Mouse (Mus musculus) stomach, postnatal 0 days (tissue): ENCODE measurements around the gene Por. TPM values are rescaled to one million over a fixed set of nuclear protein-coding genes. Genes with fewer than 3 reads are reported as not detected.

Experiments used
- ATAC-seq: fragments of 200-750 bp; cut with Nextera tagmentation; 2 replicates; pipeline ENCODE4 v1.8.0; 2017; ENCODE audit not compliant: low FRiP score, low TSS enrichment
- DNase-seq: peaks from one replicate; pipeline ENCODE4 v3.0.0-alpha.2; 2016; ENCODE audit warnings: low spot score
- H3K27ac ChIP-seq: fragments of 300-500 bp; sonication (generic); replicated peaks from 2 replicates; pipeline ENCODE4 v1.5.1; 2014; ENCODE audit warnings: mild to moderate bottlenecking, control low read depth
- H3K27me3 ChIP-seq: fragments of 300-500 bp; sonication (generic); 2 replicates; pipeline ENCODE4 v1.6.1; 2014; ENCODE audit warnings: low read length; ENCODE audit not compliant: control insufficient read depth, insufficient read depth
- H3K36me3 ChIP-seq: fragments of 300-500 bp; sonication (generic); 2 replicates; pipeline ENCODE4 v1.6.1; 2014; ENCODE audit warnings: low read length, mixed read lengths; ENCODE audit not compliant: control insufficient read depth, insufficient read depth
- H3K4me1 ChIP-seq: fragments of 300-500 bp; sonication (generic); replicated peaks from 2 replicates; pipeline ENCODE4 v1.6.1; 2014; ENCODE audit warnings: antibody characterized with exemption; ENCODE audit not compliant: control insufficient read depth, insufficient read depth
- H3K4me2 ChIP-seq: fragments of 300-500 bp; sonication (generic); replicated peaks from 2 replicates; pipeline ENCODE4 v1.6.1; 2014; ENCODE audit warnings: low read depth, mild to moderate bottlenecking, control low read depth, moderate library complexity
- H3K4me3 ChIP-seq: fragments of 300-500 bp; sonication (generic); 2 replicates; pipeline ENCODE4 v1.5.1; 2014; ENCODE audit warnings: low read depth, low read length, control low read depth
- H3K9ac ChIP-seq: fragments of 300-500 bp; sonication (generic); 2 replicates; pipeline ENCODE4 v1.6.1; 2014; ENCODE audit warnings: mild to moderate bottlenecking, low read length, control low read depth, mixed read lengths
- H3K9me3 ChIP-seq: fragments of 300-500 bp; sonication (generic); 2 replicates; pipeline ENCODE4 v1.6.1; 2016; ENCODE audit warnings: low read length; ENCODE audit not compliant: control insufficient read depth
- CTCF ChIP-seq: IDR thresholded peaks from 2 replicates; pipeline ENCODE4 v1.5.1; 2016; ENCODE audit warnings: antibody characterized with exemption, low read depth, mild to moderate bottlenecking, moderate library complexity
- EP300 ChIP-seq: optimal IDR thresholded peaks from 2 replicates; pipeline ENCODE3; 2016; ENCODE audit warnings: antibody characterized with exemption
- WGBS: fragments of 180-500 bp; shearing (Covaris S2); extraction: QIAGEN DNeasy Blood & Tissue Kit; methylation state at CpG from one replicate; pipeline ENCODE4 v1.1.7; 2014; 5-methylcytosine and 5-hydroxymethylcytosine counted together
- polyA plus RNA-seq: library from polyadenylated mRNA; unstranded; fragments of >200 nt; fragmentation: Nextera tagmentation; extraction: Ambion mirVana; gene quantifications from 2 replicates; pipeline ENCODE4 v1.2.1, GENCODE M21; 2015

Gene Por
- polyA plus RNA-seq, 1 experiment from 2014 or later: 177 TPM

GRCm38 (mm10) chr5:135730278-135730677 is 60.4 kb downstream of the Por start:
- DNase-seq: no peak
- 94% methylated on average over 10 of the region's 10 CpGs for WGBS
- H3K36me3 ChIP-seq: peaks cover 53% of the 10 kb centered on the region
- no peaks in the 10 kb centered on the region for H3K27me3 ChIP-seq
- no peak overlapping the region for H3K4me3 ChIP-seq
- H3K27ac ChIP-seq: no peak overlapping the region
- TF ChIP-seq EP300 (no peak), CTCF (no peak)
- H3K4me1 ChIP-seq: peaks cover 4% of the 10 kb centered on the region; the same call in 1 of the 2 replicates
- no peak overlapping the region for H3K9ac ChIP-seq
- no peak overlapping the region for H3K4me2 ChIP-seq
- ATAC-seq: no peak
- no peaks in the 10 kb centered on the region for H3K9me3 ChIP-seq

GRCm38 (mm10) chr5:135730916-135731315 is 61.1 kb downstream of the Por start:
- Histone ChIP-seq H3K9ac (no peak overlapping the region), H3K4me2 (no peak overlapping the region), H3K4me1 (0 out of 2 replicates have a peak, but pooled peaks cover 3% of the 10 kb centered on the region), H3K9me3 (no peaks in the 10 kb centered on the region), H3K27me3 (no peaks in the 10 kb centered on the region), H3K4me3 (no peak overlapping the region), H3K36me3 (peaks cover 57% of the 10 kb centered on the region), H3K27ac (no peak overlapping the region)
- TF ChIP-seq CTCF (no peak), EP300 (no peak)
- ATAC-seq (no peak), DNase-seq (no peak)
- WGBS: 88% methylated on average over 10 of the region's 10 CpGs

GRCm38 (mm10) chr5:135731322-135731721 is 61.5 kb downstream of the Por start:
- Histone ChIP-seq H3K9ac (no peak overlapping the region), H3K27ac (no peak overlapping the region), H3K36me3 (peaks cover 57% of the 10 kb centered on the region), H3K9me3 (no peaks in the 10 kb centered on the region), H3K4me1 (no peaks in the 10 kb centered on the region), H3K27me3 (no peaks in the 10 kb centered on the region), H3K4me2 (no peak overlapping the region), H3K4me3 (no peak overlapping the region)
- no peak for TF ChIP-seq CTCF
- no peak for TF ChIP-seq EP300
- ATAC-seq: no peak
- no peak for DNase-seq
- WGBS: 92% methylated on average over 16 of the region's 16 CpGs

GRCm38 (mm10) chr5:135733071-135733470 is 63.2 kb downstream of the Por start:
- TF ChIP-seq EP300: no peak
- TF ChIP-seq CTCF: no peak
- Histone ChIP-seq H3K4me2 (no peak overlapping the region), H3K4me1 (no peaks in the 10 kb centered on the region), H3K4me3 (no peak overlapping the region), H3K36me3 (peaks cover 60% of the 10 kb centered on the region), H3K27ac (0 out of 2 replicates have a peak overlapping the region, but pooled peaks have one; percentile 18), H3K9me3 (no peaks in the 10 kb centered on the region), H3K9ac (no peak overlapping the region), H3K27me3 (no peaks in the 10 kb centered on the region)
- WGBS: 86% methylated on average over 4 of the region's 4 CpGs
- peak; percentile 12 for DNase-seq
- ATAC-seq: 0 out of 2 replicates have a peak, but pooled peaks have one; percentile 17

GRCm38 (mm10) chr5:135734057-135734680 is 64.3 kb downstream of the Por start:
- H3K9me3 ChIP-seq: no peaks in the 10 kb centered on the region
- no peaks in the 10 kb centered on the region for H3K4me1 ChIP-seq
- H3K9ac ChIP-seq: no peak overlapping the region
- 92% methylated on average over 42 of the region's 42 CpGs for WGBS
- no peak for DNase-seq
- TF ChIP-seq EP300 (no peak), CTCF (no peak)
- no peak overlapping the region for H3K27ac ChIP-seq
- H3K36me3 ChIP-seq: peaks cover 60% of the 10 kb centered on the region
- no peaks in the 10 kb centered on the region for H3K27me3 ChIP-seq
- no peak overlapping the region for H3K4me2 ChIP-seq
- no peak overlapping the region for H3K4me3 ChIP-seq
- ATAC-seq: peak; percentile 18; the same call in 1 of the 2 replicates

GRCm38 (mm10) chr5:135735741-135736140 is 65.9 kb downstream of the Por start:
- TF ChIP-seq CTCF: no peak
- TF ChIP-seq EP300: no peak
- Histone ChIP-seq H3K4me2 (no peak overlapping the region), H3K27ac (no peak overlapping the region), H3K9me3 (no peaks in the 10 kb centered on the region), H3K9ac (no peak overlapping the region), H3K36me3 (peaks cover 46% of the 10 kb centered on the region), H3K4me3 (no peak overlapping the region), H3K27me3 (no peaks in the 10 kb centered on the region), H3K4me1 (no peaks in the 10 kb centered on the region)
- ATAC-seq: no peak
- 82% methylated on average over 13 of the region's 13 CpGs for WGBS
- DNase-seq: no peak
